Comparison of ENCODE assay signal across 8 mouse cellular contexts in genomic region chr4:148087907-148088527, GRCm38 (mm10). TPM values are rescaled to one million over a fixed set of nuclear protein-coding genes. Genes with fewer than 3 reads are reported as not detected.
A peak's percentile ranks its signal among the peaks of the same experiment; 100 is the strongest.
DNase-seq lines count a peak whose midpoint lies in the region; ATAC-seq lines count a peak whose summit lies in the region.

Gene Agtrap, minus strand, starts transcription at chr4:148088031.

- peak; percentile 94 for DNase-seq in R1 (ENCODE audit: low read depth, low spot score)
- peak; percentile 92 to 97 for DNase-seq in cerebellum, postnatal 25 days
- DNase-seq in frontal cortex, postnatal 25 days (ENCODE audit: low spot score in 2 of 2), result peak; percentile 82 to 83
- peak; percentile 88 for DNase-seq in hindbrain, embryonic 14.5 days (ENCODE audit: low spot score)
- peak; percentile 87 for DNase-seq in left cerebral cortex, adult 11 months (ENCODE audit: low spot score)
- peak; percentile 95 for DNase-seq in lung, postnatal 4 days
- peak; percentile 75 for DNase-seq in retina, postnatal 7 days (ENCODE audit: low read depth, low spot score)
- peak; percentile 91 for DNase-seq in urinary bladder, adult 2 months (ENCODE audit: low spot score)

- peak within 1 kb of the TSS; percentile 34; the same call in 1 of the 2 replicates for H3K27ac ChIP-seq in hindbrain, embryonic 14.5 days

- H3K4me3 ChIP-seq in hindbrain, embryonic 14.5 days (replicated peaks; ENCODE audit: low read length), result peak within 1 kb of the TSS; percentile 47

- peak; percentile 91 for ATAC-seq in hindbrain, embryonic 14.5 days (ENCODE audit: low FRiP score)

- H3K4me1 ChIP-seq in hindbrain, embryonic 14.5 days (replicated peaks; ENCODE audit: control insufficient read depth, insufficient read depth, low read length), result peaks cover 10% of the 10 kb centered on the region; the same call in 1 of the 2 replicates

- peak within 1 kb of the TSS; percentile 61 for H3K9ac ChIP-seq in hindbrain, embryonic 14.5 days

- peak within 1 kb of the TSS; percentile 84 for H3K4me2 ChIP-seq in hindbrain, embryonic 14.5 days (replicated peaks)

- H3K9me3 ChIP-seq in hindbrain, embryonic 14.5 days (ENCODE audit: control insufficient read depth, low read length), result no peaks in the 10 kb centered on the region

- no peaks in the 10 kb centered on the region for H3K27me3 ChIP-seq in hindbrain, embryonic 14.5 days (ENCODE audit: control insufficient read depth, insufficient read depth, low read length)

- WGBS in hindbrain, embryonic 14.5 days, result 3% methylated on average over 34 of the region's 34 CpGs

- no peaks in the 10 kb centered on the region for H3K36me3 ChIP-seq in hindbrain, embryonic 14.5 days (replicated peaks; ENCODE audit: control insufficient read depth, insufficient read depth)

RNA-seq across cellular contexts. Expression of gene Agtrap, which starts in this region (rescaled TPM):
- 5.3 and 6.6 TPM in 2 replicates for polyA plus RNA-seq in hindbrain, embryonic 14.5 days (2014; fragmentation: Nextera tagmentation; extraction: Ambion mirVana)
- polyA plus RNA-seq in urinary bladder, adult 2 months (2012; rRNA removed), result 20.4 and 25.4 TPM in 2 replicates

Comparison
In these comparisons a context has a peak if more than half of its experiments do, and no peak if none do; other contexts are left out.
1. Peak in every context shown above with its lines: DNase-seq, ATAC-seq, H3K4me3 ChIP-seq and H3K27ac ChIP-seq.